Mouse (Mus musculus): Measurements from ENCODE around the gene Zfp286. TPM values are rescaled to one million over a fixed set of nuclear protein-coding genes. Genes with fewer than 3 reads are reported as not detected.

Gene Zfp286
- 2.9 and 3.6 TPM in 2 replicates for polyA plus RNA-seq (2011; ENCODE audit: insufficient read depth, insufficient read length, low read depth, missing spikeins)

GRCm38 (mm10) chr11:62788935-62789616 is at the start of gene Zfp286:
Gene Zfp286 (minus strand): TSS chr11:62789462.
- TF ChIP-seq POLR2A (IDR thresholded peaks at IDR 0.05; ENCODE audit: insufficient read depth, low read length) (no peak), CTCF (IDR thresholded peaks at IDR 0.05; ENCODE audit: low read depth, low read length) (no peak), EP300 (IDR thresholded peaks at IDR 0.05; ENCODE audit: insufficient read depth, low read depth, low read length) (no peak)
- Histone ChIP-seq H3K9me3 (replicated peaks; ENCODE audit: control insufficient read depth, insufficient read depth, low read length, poor library complexity, severe bottlenecking) (no peaks in the 10 kb centered on the region), H3K36me3 (ENCODE audit: control insufficient read depth, insufficient read depth, low read length, poor library complexity, severe bottlenecking) (no peaks in the 10 kb centered on the region), H3K27me3 (ENCODE audit: control insufficient read depth, insufficient read depth, low read length, poor library complexity, severe bottlenecking) (no peaks in the 10 kb centered on the region; the same call in 1 of the 2 replicates), H3K4me1 (ENCODE audit: control insufficient read depth, insufficient read depth, low read length) (no peaks in the 10 kb centered on the region), H3K4me3 (ENCODE audit: low read depth, low read length) (peak within 1 kb of the TSS; percentile 72), H3K9ac (ENCODE audit: low read depth, poor library complexity, severe bottlenecking) (peak within 1 kb of the TSS; percentile 19), H3K27ac (ENCODE audit: insufficient read depth, low read length) (no peak within 1 kb of the TSS)

GRCm38 (mm10) chr11:62831906-62832305 is 42.6 kb upstream of the Zfp286 start:
- no peak overlapping the region for H3K9ac ChIP-seq (ENCODE audit: low read depth, poor library complexity, severe bottlenecking)
- no peaks in the 10 kb centered on the region for H3K4me1 ChIP-seq (ENCODE audit: control insufficient read depth, insufficient read depth, low read length)
- TF ChIP-seq EP300 (IDR thresholded peaks at IDR 0.05; ENCODE audit: insufficient read depth, low read depth, low read length) (no peak), POLR2A (IDR thresholded peaks at IDR 0.05; ENCODE audit: insufficient read depth, low read length) (no peak)
- no peaks in the 10 kb centered on the region for H3K27me3 ChIP-seq (ENCODE audit: control insufficient read depth, insufficient read depth, low read length, poor library complexity, severe bottlenecking)
- H3K36me3 ChIP-seq (ENCODE audit: control insufficient read depth, insufficient read depth, low read length, poor library complexity, severe bottlenecking), result no peaks in the 10 kb centered on the region
- H3K9me3 ChIP-seq (replicated peaks; ENCODE audit: control insufficient read depth, insufficient read depth, low read length, poor library complexity, severe bottlenecking), result no peaks in the 10 kb centered on the region
- no peak overlapping the region for H3K27ac ChIP-seq (ENCODE audit: insufficient read depth, low read length)
- H3K4me3 ChIP-seq (ENCODE audit: low read depth, low read length), result no peak overlapping the region

GRCm38 (mm10) chr11:62830387-62830786 is 41.1 kb upstream of the Zfp286 start:
- no peaks in the 10 kb centered on the region for H3K27me3 ChIP-seq (ENCODE audit: control insufficient read depth, insufficient read depth, low read length, poor library complexity, severe bottlenecking)
- no peak overlapping the region for H3K4me3 ChIP-seq (ENCODE audit: low read depth, low read length)
- no peak for TF ChIP-seq POLR2A (IDR thresholded peaks at IDR 0.05; ENCODE audit: insufficient read depth, low read length)
- no peak for TF ChIP-seq CTCF (IDR thresholded peaks at IDR 0.05; ENCODE audit: low read depth, low read length)
- TF ChIP-seq EP300 (IDR thresholded peaks at IDR 0.05; ENCODE audit: insufficient read depth, low read depth, low read length), result no peak
- H3K27ac ChIP-seq (ENCODE audit: insufficient read depth, low read length), result no peak overlapping the region
- no peaks in the 10 kb centered on the region for H3K36me3 ChIP-seq (ENCODE audit: control insufficient read depth, insufficient read depth, low read length, poor library complexity, severe bottlenecking)
- no peaks in the 10 kb centered on the region for H3K4me1 ChIP-seq (ENCODE audit: control insufficient read depth, insufficient read depth, low read length)
- H3K9ac ChIP-seq (ENCODE audit: low read depth, poor library complexity, severe bottlenecking), result no peak overlapping the region
- no peaks in the 10 kb centered on the region for H3K9me3 ChIP-seq (replicated peaks; ENCODE audit: control insufficient read depth, insufficient read depth, low read length, poor library complexity, severe bottlenecking)

- H3K27ac ChIP-seq (ENCODE audit: insufficient read depth, low read length), result no peak overlapping the region
- no peaks in the 10 kb centered on the region for H3K36me3 ChIP-seq (ENCODE audit: control insufficient read depth, insufficient read depth, low read length, poor library complexity, severe bottlenecking)
- no peak overlapping the region for H3K4me3 ChIP-seq (ENCODE audit: low read depth, low read length)
- no peaks in the 10 kb centered on the region for H3K9me3 ChIP-seq (replicated peaks; ENCODE audit: control insufficient read depth, insufficient read depth, low read length, poor library complexity, severe bottlenecking)
- H3K9ac ChIP-seq (ENCODE audit: low read depth, poor library complexity, severe bottlenecking), result no peak overlapping the region
- TF ChIP-seq POLR2A (IDR thresholded peaks at IDR 0.05; ENCODE audit: insufficient read depth, low read length) (no peak), EP300 (IDR thresholded peaks at IDR 0.05; ENCODE audit: insufficient read depth, low read depth, low read length) (no peak), CTCF (IDR thresholded peaks at IDR 0.05; ENCODE audit: low read depth, low read length) (no peak)
- no peaks in the 10 kb centered on the region for H3K4me1 ChIP-seq (ENCODE audit: control insufficient read depth, insufficient read depth, low read length)
- no peaks in the 10 kb centered on the region for H3K27me3 ChIP-seq (ENCODE audit: control insufficient read depth, insufficient read depth, low read length, poor library complexity, severe bottlenecking)
Measured at GRCm38 (mm10) chr11:62827911-62828310, 38.6 kb upstream of the Zfp286 start.

- no peaks in the 10 kb centered on the region for H3K36me3 ChIP-seq (ENCODE audit: control insufficient read depth, insufficient read depth, low read length, poor library complexity, severe bottlenecking)
- no peaks in the 10 kb centered on the region for H3K4me1 ChIP-seq (ENCODE audit: control insufficient read depth, insufficient read depth, low read length)
- H3K27ac ChIP-seq (ENCODE audit: insufficient read depth, low read length), result no peak overlapping the region
- TF ChIP-seq EP300 (IDR thresholded peaks at IDR 0.05; ENCODE audit: insufficient read depth, low read depth, low read length) (no peak), CTCF (IDR thresholded peaks at IDR 0.05; ENCODE audit: low read depth, low read length) (no peak), POLR2A (IDR thresholded peaks at IDR 0.05; ENCODE audit: insufficient read depth, low read length) (no peak)
- no peak overlapping the region for H3K4me3 ChIP-seq (ENCODE audit: low read depth, low read length)
- H3K27me3 ChIP-seq (ENCODE audit: control insufficient read depth, insufficient read depth, low read length, poor library complexity, severe bottlenecking), result no peaks in the 10 kb centered on the region
- no peak overlapping the region for H3K9ac ChIP-seq (ENCODE audit: low read depth, poor library complexity, severe bottlenecking)
- H3K9me3 ChIP-seq (replicated peaks; ENCODE audit: control insufficient read depth, insufficient read depth, low read length, poor library complexity, severe bottlenecking), result no peaks in the 10 kb centered on the region
Measured at GRCm38 (mm10) chr11:62827135-62827534, 37.9 kb upstream of the Zfp286 start.

DNA sequence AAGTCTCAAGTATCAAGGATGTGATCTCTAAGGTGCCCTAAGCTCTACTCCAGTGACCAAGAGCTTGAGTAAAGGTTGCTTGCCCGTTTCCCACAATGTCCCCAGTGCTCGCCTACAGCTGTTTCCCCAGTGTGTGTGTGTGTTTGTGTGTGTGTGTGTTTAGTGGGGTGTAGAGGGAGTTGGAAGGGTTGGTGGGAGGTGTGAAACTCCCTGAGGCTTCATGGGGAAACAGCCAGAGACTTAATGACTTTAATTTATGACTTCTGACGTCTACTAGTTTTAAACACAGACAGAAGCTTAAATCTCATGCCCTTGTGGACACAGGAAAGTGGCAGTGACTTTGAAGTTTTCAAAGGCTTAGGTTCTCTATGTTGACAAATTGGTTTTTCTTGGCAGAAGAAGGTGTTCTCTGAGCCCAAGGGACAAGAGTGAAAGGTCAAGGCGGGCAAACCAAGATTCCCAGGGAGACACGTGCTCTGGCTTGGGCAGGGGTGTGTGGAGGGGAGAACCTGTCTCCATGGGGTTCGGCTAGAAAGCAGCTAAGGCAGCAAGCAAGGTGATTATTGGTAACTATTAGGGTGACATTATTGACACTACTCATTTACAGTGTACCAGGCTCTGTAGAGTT is 37.0 kb upstream of the Zfp286 start:
- Histone ChIP-seq H3K9ac (ENCODE audit: low read depth, poor library complexity, severe bottlenecking) (no peak overlapping the region), H3K27me3 (ENCODE audit: control insufficient read depth, insufficient read depth, low read length, poor library complexity, severe bottlenecking) (no peaks in the 10 kb centered on the region), H3K4me1 (ENCODE audit: control insufficient read depth, insufficient read depth, low read length) (no peaks in the 10 kb centered on the region), H3K4me3 (ENCODE audit: low read depth, low read length) (no peak overlapping the region), H3K27ac (ENCODE audit: insufficient read depth, low read length) (no peak overlapping the region), H3K36me3 (ENCODE audit: control insufficient read depth, insufficient read depth, low read length, poor library complexity, severe bottlenecking) (no peaks in the 10 kb centered on the region), H3K9me3 (replicated peaks; ENCODE audit: control insufficient read depth, insufficient read depth, low read length, poor library complexity, severe bottlenecking) (no peaks in the 10 kb centered on the region)
- TF ChIP-seq EP300 (IDR thresholded peaks at IDR 0.05; ENCODE audit: insufficient read depth, low read depth, low read length), result no peak
- no peak for TF ChIP-seq POLR2A (IDR thresholded peaks at IDR 0.05; ENCODE audit: insufficient read depth, low read length)
- no peak for TF ChIP-seq CTCF (IDR thresholded peaks at IDR 0.05; ENCODE audit: low read depth, low read length)
